Mouse (Mus musculus) C2C12 (cell line): ENCODE data around the gene Magt1.

Source experiments
- CEBPB ChIP-seq: IDR thresholded peaks from one replicate; pipeline ENCODE4 v1.6.1; 2011; ENCODE audit warnings: low read depth, mild to moderate bottlenecking, control low read depth, moderate library complexity
- CTCF ChIP-seq: IDR thresholded peaks from one replicate; pipeline ENCODE4 v1.5.1; 2011; ENCODE audit not compliant: control insufficient read depth, insufficient read depth, insufficient read length
- MAX ChIP-seq: IDR thresholded peaks from one replicate; pipeline ENCODE4 v1.6.1; 2011; ENCODE audit warnings: mild to moderate bottlenecking, control low read depth

DNA sequence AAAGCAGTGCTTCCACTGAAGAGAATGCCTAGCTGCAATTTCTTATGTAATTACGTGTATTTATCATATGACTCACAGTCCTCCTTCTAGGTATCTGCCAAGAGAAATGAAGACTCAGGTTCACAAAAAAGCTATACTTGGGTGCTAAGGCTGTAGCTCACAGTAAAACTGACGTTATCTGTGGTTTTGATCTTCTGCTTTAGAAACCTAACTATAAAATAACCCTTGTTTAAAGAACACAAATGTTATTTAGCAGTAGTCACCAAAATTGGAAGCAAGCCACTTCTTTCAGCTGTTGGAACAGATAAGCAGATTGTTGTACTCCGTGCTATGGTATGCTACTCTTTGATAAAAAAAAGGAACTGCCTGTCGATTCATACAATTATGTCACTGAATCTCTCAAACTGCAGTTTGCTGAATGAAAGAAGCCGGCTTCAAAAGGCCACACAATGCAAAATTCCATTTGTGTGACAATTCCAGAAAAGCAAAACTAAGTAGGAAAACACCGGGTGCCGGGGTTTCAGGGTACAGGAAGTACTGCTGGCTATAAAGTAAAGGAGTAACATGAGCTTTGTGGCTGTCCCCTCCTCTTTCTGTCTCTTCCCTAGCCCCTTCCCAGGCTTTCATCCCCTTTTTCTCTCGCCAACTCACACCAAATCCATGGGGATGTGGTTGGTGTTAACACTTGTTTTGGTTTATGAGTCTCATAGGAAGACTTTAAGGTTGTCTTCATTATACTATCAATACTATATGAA is 32.3 kb upstream of the Magt1 start:
- TF ChIP-seq CTCF (no peak), MAX (no peak), CEBPB (no peak)
